Mouse (Mus musculus): Measurements from ENCODE around the gene Kif21b. TPM values are rescaled to one million over a fixed set of nuclear protein-coding genes. Genes with fewer than 3 reads are reported as not detected.

Kif21b gene
- polyA plus RNA-seq, 1 experiment, result 16.8 TPM

- Histone ChIP-seq H3K27me3 (ENCODE audit: control insufficient read depth, insufficient read depth, insufficient read length) (peaks cover 14% of the 10 kb centered on the region), H3K4me2 (ENCODE audit: low read depth) (no peak overlapping the region), H3K36me3 (ENCODE audit: control insufficient read depth, insufficient read depth) (no peaks in the 10 kb centered on the region), H3ac (ENCODE audit: control insufficient read depth, insufficient read length) (no peak overlapping the region), H3K79me2 (ENCODE audit: control insufficient read depth, insufficient read depth) (no peaks in the 10 kb centered on the region), H3K4me3 (no peak overlapping the region)
- TF ChIP-seq TCF12 (IDR thresholded peaks at IDR 0.05; ENCODE audit: insufficient read depth, poor library complexity, severe bottlenecking), result no peak
Measured at GRCm38 (mm10) chr1:136094807-136095206, 36.4 kb upstream of the Kif21b start.

DNA sequence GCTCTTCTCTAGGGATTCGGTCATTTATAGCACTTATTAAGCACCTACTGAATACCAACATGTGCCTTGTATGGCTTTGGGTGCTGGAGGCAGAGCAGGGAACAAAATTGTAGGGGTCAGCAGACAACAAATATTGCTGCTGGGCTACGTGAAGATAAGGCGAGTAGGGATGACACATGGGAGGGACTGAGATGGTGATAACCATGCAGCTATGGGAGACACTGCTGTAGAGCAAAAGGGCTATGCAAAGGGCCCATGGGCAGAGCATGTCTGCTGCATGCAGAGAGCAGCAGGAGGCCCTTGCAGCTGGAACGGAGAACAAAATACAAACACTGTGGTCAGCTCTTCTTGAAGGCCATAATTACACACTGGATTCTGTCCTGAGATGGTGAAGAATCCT is 29.1 kb upstream of the Kif21b start:
- Histone ChIP-seq H3K4me3 (no peak overlapping the region), H3ac (ENCODE audit: control insufficient read depth, insufficient read length) (no peak overlapping the region), H3K36me3 (ENCODE audit: control insufficient read depth, insufficient read depth) (no peaks in the 10 kb centered on the region), H3K27me3 (ENCODE audit: control insufficient read depth, insufficient read depth, insufficient read length) (peaks cover 12% of the 10 kb centered on the region), H3K79me2 (ENCODE audit: control insufficient read depth, insufficient read depth) (no peaks in the 10 kb centered on the region), H3K4me2 (ENCODE audit: low read depth) (no peak overlapping the region)
- no peak for TF ChIP-seq POLR2AphosphoS2 (IDR thresholded peaks at IDR 0.05; ENCODE audit: insufficient read length, low read depth)
- no peak for TF ChIP-seq POLR2A (IDR thresholded peaks at IDR 0.05; ENCODE audit: insufficient read length, low read depth)
- no peak for TF ChIP-seq USF1 (IDR thresholded peaks at IDR 0.05; ENCODE audit: low read depth)
- TF ChIP-seq SRF (IDR thresholded peaks at IDR 0.05; ENCODE audit: control insufficient read depth, insufficient read length, low read depth), result no peak
- TF ChIP-seq CEBPB (IDR thresholded peaks at IDR 0.05; ENCODE audit: insufficient read depth, poor library complexity, severe bottlenecking), result no peak
- no peak for TF ChIP-seq MAX (IDR thresholded peaks at IDR 0.05; ENCODE audit: low read depth)
- TF ChIP-seq E2F4 (IDR thresholded peaks at IDR 0.05; ENCODE audit: insufficient read depth), result no peak

DNA sequence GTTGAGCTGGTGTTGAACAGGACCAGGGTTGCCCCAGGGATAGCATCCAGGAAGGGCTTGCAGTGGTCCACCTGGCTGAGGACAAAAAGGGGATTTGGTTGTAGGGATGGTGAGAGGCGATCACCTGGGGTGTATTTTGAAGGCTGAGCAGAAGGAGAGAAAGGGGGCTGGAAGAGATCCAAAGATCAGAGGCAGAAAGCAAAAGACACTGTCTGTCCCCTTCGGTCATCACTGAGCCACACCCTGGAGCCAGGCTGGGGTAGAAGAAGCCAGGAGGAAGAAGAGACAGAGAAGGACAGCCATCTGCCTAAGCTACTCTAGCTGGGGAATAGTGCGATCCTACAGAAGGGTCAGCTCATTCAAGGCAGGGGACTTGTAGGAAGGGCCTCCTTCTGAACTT is 28.6 kb upstream of the Kif21b start:
- Histone ChIP-seq H3K4me2 (ENCODE audit: low read depth) (no peak overlapping the region), H3K27me3 (ENCODE audit: control insufficient read depth, insufficient read depth, insufficient read length) (peaks cover 13% of the 10 kb centered on the region), H3K36me3 (ENCODE audit: control insufficient read depth, insufficient read depth) (no peaks in the 10 kb centered on the region), H3ac (ENCODE audit: control insufficient read depth, insufficient read length) (no peak overlapping the region), H3K4me3 (no peak overlapping the region), H3K79me2 (ENCODE audit: control insufficient read depth, insufficient read depth) (no peaks in the 10 kb centered on the region)
- TF ChIP-seq MYOG (IDR thresholded peaks at IDR 0.05; ENCODE audit: control insufficient read depth in 1 of 3, insufficient read depth in 1 of 3, insufficient read length in 2 of 3, low read depth in 2 of 3) (no peak), SRF (IDR thresholded peaks at IDR 0.05; ENCODE audit: control insufficient read depth, insufficient read length, low read depth) (no peak), MAX (IDR thresholded peaks at IDR 0.05; ENCODE audit: low read depth) (no peak), POLR2A (IDR thresholded peaks at IDR 0.05; ENCODE audit: insufficient read length, low read depth) (no peak), CEBPB (IDR thresholded peaks at IDR 0.05; ENCODE audit: insufficient read depth, poor library complexity, severe bottlenecking) (no peak), E2F4 (IDR thresholded peaks at IDR 0.05; ENCODE audit: insufficient read depth) (no peak), POLR2AphosphoS2 (IDR thresholded peaks at IDR 0.05; ENCODE audit: insufficient read length, low read depth) (no peak), MYOD1 (IDR thresholded peaks at IDR 0.05; ENCODE audit: control insufficient read depth in 1 of 3, insufficient read length in 2 of 3, low read depth in 2 of 3) (no peak), USF1 (IDR thresholded peaks at IDR 0.05; ENCODE audit: low read depth) (no peak), TCF12 (IDR thresholded peaks at IDR 0.05; ENCODE audit: insufficient read depth, poor library complexity, severe bottlenecking) (no peak), TCF3 (IDR thresholded peaks at IDR 0.05; ENCODE audit: insufficient read length, low read depth) (no peak), REST (IDR thresholded peaks at IDR 0.05; ENCODE audit: insufficient read depth, insufficient read length) (no peak)

DNA sequence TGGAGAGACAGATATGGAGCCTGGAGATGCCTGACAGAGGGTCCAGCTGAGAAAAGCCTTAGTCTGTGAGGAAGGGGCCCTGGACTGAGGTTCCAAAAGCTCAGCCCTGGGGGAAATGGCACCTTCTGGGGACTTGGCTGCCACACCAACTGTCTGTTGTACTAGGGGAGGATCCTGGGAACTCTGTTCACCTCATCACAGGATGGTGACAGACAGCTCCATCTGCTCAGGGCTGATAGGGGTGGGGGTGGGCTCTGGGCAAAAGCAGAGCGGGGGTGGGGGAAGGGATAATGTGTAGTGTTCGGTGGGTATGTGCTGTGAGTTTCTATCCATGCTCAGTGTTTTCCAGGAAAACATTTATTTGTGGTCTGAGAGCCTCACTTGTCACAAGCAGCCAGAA is 28.2 kb upstream of the Kif21b start:
- TF ChIP-seq MAX (IDR thresholded peaks at IDR 0.05; ENCODE audit: low read depth), result no peak
- peak in 2 of 3 experiments; percentile 7 to 13 for TF ChIP-seq MYOD1 (IDR thresholded peaks at IDR 0.05; ENCODE audit: control insufficient read depth in 1 of 3, insufficient read length in 2 of 3, low read depth in 2 of 3)

GRCm38 (mm10) chr1:136103696-136104095 is 27.5 kb upstream of the Kif21b start:
- H3K4me2 ChIP-seq (ENCODE audit: low read depth), result no peak overlapping the region
- no peak overlapping the region for H3ac ChIP-seq (ENCODE audit: control insufficient read depth, insufficient read length)
- no peaks in the 10 kb centered on the region for H3K79me2 ChIP-seq (ENCODE audit: control insufficient read depth, insufficient read depth)
- H3K4me3 ChIP-seq, result no peak overlapping the region
- peaks cover 23% of the 10 kb centered on the region for H3K27me3 ChIP-seq (ENCODE audit: control insufficient read depth, insufficient read depth, insufficient read length)
- no peak for TF ChIP-seq POLR2AphosphoS2 (IDR thresholded peaks at IDR 0.05; ENCODE audit: insufficient read length, low read depth)
- no peak for TF ChIP-seq MAX (IDR thresholded peaks at IDR 0.05; ENCODE audit: low read depth)
- no peak for TF ChIP-seq E2F4 (IDR thresholded peaks at IDR 0.05; ENCODE audit: insufficient read depth)
- TF ChIP-seq SRF (IDR thresholded peaks at IDR 0.05; ENCODE audit: control insufficient read depth, insufficient read length, low read depth), result no peak
- TF ChIP-seq TCF12 (IDR thresholded peaks at IDR 0.05; ENCODE audit: insufficient read depth, poor library complexity, severe bottlenecking), result no peak
- no peak for TF ChIP-seq POLR2A (IDR thresholded peaks at IDR 0.05; ENCODE audit: insufficient read length, low read depth)
- TF ChIP-seq REST (IDR thresholded peaks at IDR 0.05; ENCODE audit: insufficient read depth, insufficient read length), result no peak
- TF ChIP-seq MYOD1 (IDR thresholded peaks at IDR 0.05; ENCODE audit: control insufficient read depth in 1 of 3, insufficient read length in 2 of 3, low read depth in 2 of 3), result no peak
- TF ChIP-seq MYOG (IDR thresholded peaks at IDR 0.05; ENCODE audit: control insufficient read depth in 1 of 3, insufficient read depth in 1 of 3, insufficient read length in 2 of 3, low read depth in 2 of 3), result no peak
- H3K36me3 ChIP-seq (ENCODE audit: control insufficient read depth, insufficient read depth), result no peaks in the 10 kb centered on the region

More for the DNA sequence above, 28.2 kb upstream of the Kif21b start:
- Histone ChIP-seq H3ac (ENCODE audit: control insufficient read depth, insufficient read length) (no peak overlapping the region), H3K79me2 (ENCODE audit: control insufficient read depth, insufficient read depth) (no peaks in the 10 kb centered on the region), H3K36me3 (ENCODE audit: control insufficient read depth, insufficient read depth) (no peaks in the 10 kb centered on the region), H3K4me3 (no peak overlapping the region), H3K4me2 (ENCODE audit: low read depth) (no peak overlapping the region), H3K27me3 (ENCODE audit: control insufficient read depth, insufficient read depth, insufficient read length) (peaks cover 17% of the 10 kb centered on the region)

Measured in myocyte (in vitro differentiated cells).